Mouse (Mus musculus) forebrain, embryonic 11.5 days (tissue): Measurements from ENCODE around the gene Cyfip1. TPM values are rescaled to one million over a fixed set of nuclear protein-coding genes. Genes with fewer than 3 reads are reported as not detected.

Experiments
- ATAC-seq: fragments of 200-750 bp; cut with Nextera tagmentation; replicated peaks from 2 replicates; pipeline ENCODE4 v1.8.0; 2017; ENCODE audit warnings: moderate TSS enrichment; ENCODE audit not compliant: low FRiP score
- DNase-seq: peaks from one replicate; pipeline ENCODE4 v3.0.0-alpha.2; 2017; ENCODE audit warnings: low spot score
- H3K27ac ChIP-seq: fragments of 300-500 bp; sonication (generic); 2 replicates; pipeline ENCODE4 v1.5.1; 2014; ENCODE audit warnings: low read depth, low read length
- H3K27me3 ChIP-seq: fragments of 300-500 bp; sonication (generic); 2 replicates; pipeline ENCODE4 v1.6.1; 2014; ENCODE audit warnings: mild to moderate bottlenecking, low read length, mixed read lengths; ENCODE audit not compliant: control insufficient read depth, insufficient read depth
- H3K36me3 ChIP-seq: fragments of 300-500 bp; sonication (generic); 2 replicates; pipeline ENCODE4 v1.6.1; 2014; ENCODE audit warnings: mild to moderate bottlenecking, low read length, moderate library complexity, mixed read lengths; ENCODE audit not compliant: control insufficient read depth, insufficient read depth
- H3K4me1 ChIP-seq: fragments of 300-500 bp; sonication (generic); replicated peaks from 2 replicates; pipeline ENCODE4 v1.6.1; 2014; ENCODE audit warnings: low read length, mixed read lengths; ENCODE audit not compliant: control insufficient read depth, insufficient read depth
- H3K4me2 ChIP-seq: fragments of 300-500 bp; sonication (generic); 2 replicates; pipeline ENCODE4 v1.6.1; 2014; ENCODE audit warnings: low read depth, mild to moderate bottlenecking, low read length, moderate library complexity, mixed read lengths; ENCODE audit not compliant: severe bottlenecking
- H3K4me3 ChIP-seq: fragments of 300-500 bp; sonication (generic); 2 replicates; pipeline ENCODE4 v1.5.1; 2014; ENCODE audit warnings: low read depth, low read length
- H3K9ac ChIP-seq: fragments of 300-500 bp; sonication (generic); 2 replicates; pipeline ENCODE4 v1.6.1; 2014; ENCODE audit warnings: low read length
- H3K9me3 ChIP-seq: fragments of 300-500 bp; sonication (generic); 2 replicates; pipeline ENCODE4 v1.6.1; 2016; ENCODE audit warnings: low read length, mixed read lengths; ENCODE audit not compliant: control insufficient read depth
- WGBS: fragments of 180-500 bp; shearing (Covaris S2); extraction: QIAGEN DNeasy Blood & Tissue Kit; methylation state at CpG from one replicate; pipeline ENCODE4 v1.1.7; 2014; 5-methylcytosine and 5-hydroxymethylcytosine counted together
- polyA plus RNA-seq: library from polyadenylated mRNA; unstranded; fragments of >200 nt; fragmentation: Nextera tagmentation; extraction: Ambion mirVana; gene quantifications from 2 replicates; pipeline ENCODE4 v1.2.1, GENCODE M21; 2014

Gene Cyfip1
- polyA plus RNA-seq, 1 experiment from 2014 or later = 81.4 TPM

GRCm38 (mm10) chr7:55966866-55967460 lies 125.4 kb downstream of the Cyfip1 start:
- DNase-seq = no peak
- H3K4me2 ChIP-seq = no peak overlapping the region

GRCm38 (mm10) chr7:55968258-55968901 lies 126.8 kb downstream of the Cyfip1 start:
- ATAC-seq = no peak
- no peak overlapping the region for H3K27ac ChIP-seq
- H3K4me2 ChIP-seq = no peak overlapping the region
- no peak overlapping the region for H3K9ac ChIP-seq
- H3K4me1 ChIP-seq = no peaks in the 10 kb centered on the region
- no peak for DNase-seq
- H3K27me3 ChIP-seq = no peaks in the 10 kb centered on the region
- WGBS = 59% methylated on average over 16 of the region's 16 CpGs
- H3K36me3 ChIP-seq = no peaks in the 10 kb centered on the region
- H3K4me3 ChIP-seq = no peak overlapping the region
- H3K9me3 ChIP-seq = no peaks in the 10 kb centered on the region

More at GRCm38 (mm10) chr7:55966866-55967460, 125.4 kb downstream of the Cyfip1 start:
- Histone ChIP-seq H3K9me3 (no peaks in the 10 kb centered on the region), H3K27ac (no peak overlapping the region), H3K4me1 (no peaks in the 10 kb centered on the region), H3K27me3 (no peaks in the 10 kb centered on the region), H3K36me3 (no peaks in the 10 kb centered on the region), H3K9ac (no peak overlapping the region), H3K4me3 (no peak overlapping the region)
- no peak for ATAC-seq
- WGBS = 51% methylated on average over 3 of the region's 3 CpGs

DNA sequence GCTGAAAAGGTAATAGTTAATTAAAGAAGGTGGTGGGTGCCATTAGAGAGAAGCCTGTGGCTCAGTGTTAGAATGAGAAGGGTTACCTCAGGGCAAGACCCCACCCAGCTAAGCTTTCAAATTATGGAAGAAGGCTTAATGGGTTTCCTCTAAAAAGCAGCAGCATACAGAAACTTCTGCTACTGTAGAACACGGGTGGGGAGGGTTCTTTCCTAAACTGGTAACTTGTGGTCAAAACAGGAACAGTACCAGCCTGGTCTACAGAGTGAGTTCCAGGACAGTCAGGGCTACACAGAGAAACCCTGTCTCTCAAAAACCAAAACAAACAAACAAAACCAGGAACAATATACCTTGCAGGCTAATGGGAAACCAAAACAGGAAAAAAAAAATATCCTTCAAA lies 127.9 kb downstream of the Cyfip1 start:
- Histone ChIP-seq H3K36me3 (no peaks in the 10 kb centered on the region), H3K4me1 (no peaks in the 10 kb centered on the region), H3K27ac (no peak overlapping the region), H3K9me3 (no peaks in the 10 kb centered on the region), H3K4me2 (no peak overlapping the region), H3K27me3 (no peaks in the 10 kb centered on the region), H3K9ac (no peak overlapping the region), H3K4me3 (no peak overlapping the region)
- WGBS = 68% methylated on average over 1 of the region's 1 CpGs
- DNase-seq (no peak), ATAC-seq (no peak)

DNA sequence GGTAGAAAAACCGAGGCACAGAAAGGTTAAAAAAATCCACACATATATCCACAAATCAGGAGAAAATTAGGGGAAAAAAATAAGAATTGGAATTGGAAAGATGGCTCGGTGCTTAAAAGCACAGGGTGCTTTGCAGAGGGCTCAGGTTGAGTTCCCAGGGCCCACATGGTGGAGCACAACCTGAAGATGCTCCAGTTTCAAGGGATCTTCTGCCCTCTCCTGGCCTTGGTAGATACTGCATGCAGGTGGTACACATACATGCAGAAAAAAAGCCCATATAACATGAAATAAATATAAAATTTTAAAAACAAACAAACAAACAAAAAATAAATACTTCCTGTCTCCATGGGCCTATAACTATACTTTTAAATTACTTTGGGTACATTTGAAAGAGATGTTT lies 132.9 kb downstream of the Cyfip1 start:
- no peak overlapping the region for H3K4me2 ChIP-seq
- no peak for DNase-seq
- no peaks in the 10 kb centered on the region for H3K4me1 ChIP-seq
- H3K9ac ChIP-seq = no peak overlapping the region
- no peak overlapping the region for H3K27ac ChIP-seq
- 94% methylated on average over 2 of the region's 2 CpGs for WGBS
- H3K36me3 ChIP-seq = peaks cover 1% of the 10 kb centered on the region; the same call in 1 of the 2 replicates
- H3K27me3 ChIP-seq = no peaks in the 10 kb centered on the region
- no peak for ATAC-seq
- H3K9me3 ChIP-seq = no peaks in the 10 kb centered on the region
- no peak overlapping the region for H3K4me3 ChIP-seq

GRCm38 (mm10) chr7:55981511-55981910 lies 140.0 kb downstream of the Cyfip1 start:
- WGBS = 98% methylated on average over 2 of the region's 2 CpGs
- H3K4me3 ChIP-seq = no peak overlapping the region
- no peak overlapping the region for H3K27ac ChIP-seq
- H3K4me1 ChIP-seq = no peaks in the 10 kb centered on the region
- H3K36me3 ChIP-seq = peaks cover 3% of the 10 kb centered on the region; the same call in 1 of the 2 replicates
- H3K27me3 ChIP-seq = no peaks in the 10 kb centered on the region
- ATAC-seq = no peak
- H3K9ac ChIP-seq = no peak overlapping the region
- no peaks in the 10 kb centered on the region for H3K9me3 ChIP-seq
- no peak overlapping the region for H3K4me2 ChIP-seq
- no peak for DNase-seq

Other genes with a start within 250 kb of the Cyfip1 start
- gene Siglech, start 73.6 kb upstream of the Cyfip1 start, polyA plus RNA-seq = 0.33 and 0.43 TPM in 2 replicates
- 40.9 and 45.2 TPM in 2 replicates for gene Tubgcp5, start 47.6 kb upstream of the Cyfip1 start, polyA plus RNA-seq
- gene Nipa2, start 120.7 kb downstream of the Cyfip1 start, polyA plus RNA-seq = 49.9 and 51.5 TPM in 2 replicates
- 7.3 and 9.6 TPM in 2 replicates for gene Nipa1, start 178.2 kb downstream of the Cyfip1 start, polyA plus RNA-seq
- gene Herc2, start 208.5 kb downstream of the Cyfip1 start, polyA plus RNA-seq = 27.1 and 30.1 TPM in 2 replicates